Mouse (Mus musculus): ENCODE results near the gene Poc1a. TPM values are rescaled to one million over a fixed set of nuclear protein-coding genes. Genes with fewer than 3 reads are reported as not detected.

Poc1a gene
- polyA plus RNA-seq (2012; rRNA removed) = 15.0 and 18.7 TPM in 2 replicates

GRCm38 (mm10) chr9:106280808-106281544, at the start of gene Poc1a:
Poc1a (plus strand) TSS chr9:106281061.

GRCm38 (mm10) chr9:106368112-106368717, 87.4 kb downstream of the Poc1a start, which contains the start of gene Dusp7:
Dusp7 (plus strand) TSS chr9:106368632.

Other genes starting within 250 kb of the Poc1a start
- 0.03 TPM in 2 replicates for gene Col6a4, start 184.3 kb upstream of the Poc1a start, polyA plus RNA-seq (2012; rRNA removed)
- 10.8 and 12.9 TPM in 2 replicates for gene Glyctk, start 122.9 kb upstream of the Poc1a start, polyA plus RNA-seq (2012; rRNA removed)
- gene Wdr82, start 110.1 kb upstream of the Poc1a start, polyA plus RNA-seq (2012; rRNA removed) = 23.6 and 29.7 TPM in 2 replicates
- 8.7 and 9.0 TPM in 2 replicates for gene Ppm1m, start 81.3 kb upstream of the Poc1a start, polyA plus RNA-seq (2012; rRNA removed)
- 14.1 and 15.9 TPM in 2 replicates for gene Twf2, start 78.0 kb upstream of the Poc1a start, polyA plus RNA-seq (2012; rRNA removed)
- gene Tlr9, start 58.5 kb upstream of the Poc1a start, polyA plus RNA-seq (2012; rRNA removed) = 0.24 and 0.31 TPM in 2 replicates
- 27.4 and 36.1 TPM in 2 replicates for gene Alas1, start 32.4 kb upstream of the Poc1a start, polyA plus RNA-seq (2012; rRNA removed)
- gene Dusp7, start 87.6 kb downstream of the Poc1a start, polyA plus RNA-seq (2012; rRNA removed) = 7.6 and 8.5 TPM in 2 replicates
- 761 and 850 TPM in 2 replicates for gene Rpl29, start 148.4 kb downstream of the Poc1a start, polyA plus RNA-seq (2012; rRNA removed)
- 11.9 and 13.8 TPM in 2 replicates for gene Acy1, start 157.3 kb downstream of the Poc1a start, polyA plus RNA-seq (2012; rRNA removed)
- 15.2 and 18.6 TPM in 2 replicates for gene Abhd14b, start 166.4 kb downstream of the Poc1a start, polyA plus RNA-seq (2012; rRNA removed)
- gene Abhd14a, start 166.6 kb downstream of the Poc1a start, polyA plus RNA-seq (2012; rRNA removed) = 15.4 and 17.1 TPM in 2 replicates
- gene Pcbp4, start 172.2 kb downstream of the Poc1a start, polyA plus RNA-seq (2012; rRNA removed) = 10.7 and 11.0 TPM in 2 replicates
- gene Gpr62, start 184.9 kb downstream of the Poc1a start, polyA plus RNA-seq (2012; rRNA removed) = 0.02 TPM in 1 of 2 replicates, not detected in the other
- gene Rrp9, start 194.9 kb downstream of the Poc1a start, polyA plus RNA-seq (2012; rRNA removed) = 18.3 and 20.2 TPM in 2 replicates
- 0.97 and 1.1 TPM in 2 replicates for gene Parp3, start 195.9 kb downstream of the Poc1a start, polyA plus RNA-seq (2012; rRNA removed)
- not detected in 2 replicates for gene Iqcf1, start 218.9 kb downstream of the Poc1a start, polyA plus RNA-seq (2012; rRNA removed)
- gene Iqcf5, start 233.5 kb downstream of the Poc1a start, polyA plus RNA-seq (2012; rRNA removed) = 0.06 and 0.10 TPM in 2 replicates